10 mouse cellular contexts compared by ENCODE assay signal in the genomic region with DNA sequence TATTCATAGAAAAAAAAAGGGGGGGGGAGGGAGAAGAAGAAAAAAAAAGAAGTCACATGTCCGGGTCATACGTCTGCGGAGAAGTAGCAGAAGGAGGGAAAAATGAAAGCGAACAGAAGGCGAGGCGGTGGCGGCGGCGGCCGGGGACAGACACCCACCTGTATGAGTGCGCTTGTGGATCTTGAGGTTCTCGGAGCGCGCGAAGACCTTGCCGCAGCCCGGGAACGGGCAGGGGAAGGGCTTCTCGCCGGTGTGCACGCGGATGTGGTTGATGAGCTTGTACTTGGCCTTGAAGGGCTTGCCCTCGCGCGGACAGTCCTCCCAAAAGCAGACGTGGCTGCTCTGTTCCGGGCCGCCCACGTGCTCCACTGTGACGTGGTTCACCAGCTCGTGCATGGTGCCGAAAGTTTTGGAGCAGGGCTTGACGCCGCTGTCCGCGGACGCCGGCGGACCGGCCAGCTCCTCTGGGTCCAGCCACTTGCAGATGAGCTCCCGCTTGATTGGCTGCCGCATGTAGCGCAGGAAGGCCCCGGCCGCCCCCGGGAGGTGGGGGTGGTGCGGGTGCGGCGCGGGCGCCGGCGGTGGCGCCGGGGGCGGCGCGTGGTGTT. TPM values are rescaled to one million over a fixed set of nuclear protein-coding genes. Genes with fewer than 3 reads are reported as not detected.
DNase-seq lines count a peak whose midpoint lies in the region; ATAC-seq and TF ChIP-seq lines count a peak whose summit lies in the region.
"Not testable (repeated sequence)": the region's sequence is repeated elsewhere in the genome, so short reads cannot be mapped to it uniquely, and the experiment has no call there.
"Had no signal": no experiment of that assay in that cellular context is flagged by ENCODE, and none has a peak within 500 bp of the region (broad histone marks: within the 10 kb centered on the region; RNA-seq: fewer than 3 reads in every experiment).

No protein-coding gene starts in this region.

- peak overlapping the region; percentile 55 for H3K9ac ChIP-seq in embryonic facial prominence, embryonic 12.5 days
- 0 out of 2 replicates have a peak overlapping the region, but pooled peaks have one; percentile 19 for H3K9ac ChIP-seq in intestine, embryonic 16.5 days (ENCODE audit: low read depth, low read length)
- not testable (repeated sequence) for H3K9ac ChIP-seq in liver, adult 2 months (ENCODE audit: low read depth, low read length)
- H3K9ac ChIP-seq in midbrain, embryonic 14.5 days (replicated peaks; ENCODE audit: low read length): peak overlapping the region; percentile 77

- TF ChIP-seq CTCF in brain, embryonic 14.5 days (IDR thresholded peaks at IDR 0.05; ENCODE audit: borderline replicate concordance, extremely low read depth, insufficient read depth, insufficient read length); liver, adult 2 months (IDR thresholded peaks at IDR 0.05; ENCODE audit: low read depth, low read length); small intestine, adult 2 months (IDR thresholded peaks at IDR 0.05; ENCODE audit: extremely low read depth, insufficient read length, insufficient replicate concordance, low read depth, low read length): not testable (repeated sequence)

- under 1% methylated on average over 57 of the region's 58 CpGs for WGBS in embryonic facial prominence, embryonic 12.5 days
- 0% methylated on average over 57 of the region's 58 CpGs for WGBS in heart, embryonic 10.5 days
- WGBS in intestine, embryonic 16.5 days: under 1% methylated on average over 58 of the region's 58 CpGs
- 1% methylated on average over 58 of the region's 58 CpGs for WGBS in liver, adult 2 months
- WGBS in midbrain, embryonic 14.5 days: under 1% methylated on average over 49 of the region's 58 CpGs
- WGBS in small intestine, adult 2 months: under 1% methylated on average over 53 of the region's 58 CpGs

- not testable (repeated sequence) for H3K79me2 ChIP-seq in liver, adult 2 months (ENCODE audit: control insufficient read depth, insufficient read depth, low read length)

- not testable (repeated sequence) for H3K36me3 ChIP-seq in embryonic facial prominence, embryonic 12.5 days; heart, embryonic 10.5 days; intestine, embryonic 16.5 days (ENCODE audit: control insufficient read depth, insufficient read depth, low read length); liver, adult 2 months (ENCODE audit: control insufficient read depth, insufficient read depth, low read length); midbrain, embryonic 14.5 days (ENCODE audit: control insufficient read depth, insufficient read depth, low read length); small intestine, adult 2 months (ENCODE audit: control insufficient read depth, insufficient read depth, low read length)

- peak overlapping the region; percentile 79 for H3K27ac ChIP-seq in embryonic facial prominence, embryonic 12.5 days
- 0 out of 2 replicates have a peak overlapping the region, but pooled peaks have one; percentile 47 for H3K27ac ChIP-seq in heart, embryonic 10.5 days
- not testable (repeated sequence) for H3K27ac ChIP-seq in intestine, embryonic 16.5 days (ENCODE audit: low read length); liver, adult 2 months (replicated peaks; ENCODE audit: insufficient read depth, low read depth, low read length); small intestine, adult 2 months (ENCODE audit: insufficient read depth, low read depth, low read length)
- peak overlapping the region; percentile 89 for H3K27ac ChIP-seq in midbrain, embryonic 14.5 days (replicated peaks; ENCODE audit: low read depth, low read length)

- H3K9me3 ChIP-seq in embryonic facial prominence, embryonic 12.5 days; heart, embryonic 10.5 days; intestine, embryonic 16.5 days (ENCODE audit: control insufficient read depth, low read length); midbrain, embryonic 14.5 days (ENCODE audit: control insufficient read depth, low read length): not testable (repeated sequence)

- not testable (repeated sequence) for TF ChIP-seq POLR2A in brain, embryonic 14.5 days (IDR thresholded peaks at IDR 0.05; ENCODE audit: borderline replicate concordance, extremely low read depth, insufficient read depth, insufficient read length, poor library complexity, severe bottlenecking); liver, adult 2 months (IDR thresholded peaks at IDR 0.05; ENCODE audit: extremely low read depth, insufficient read depth, low read length); small intestine, adult 2 months (IDR thresholded peaks at IDR 0.05; ENCODE audit: low read depth, low read length)

- H3K4me2 ChIP-seq in embryonic facial prominence, embryonic 12.5 days (replicated peaks): peak overlapping the region; percentile 77
- peak overlapping the region; percentile 94 for H3K4me2 ChIP-seq in intestine, embryonic 16.5 days (ENCODE audit: low read depth, low read length)
- H3K4me2 ChIP-seq in midbrain, embryonic 14.5 days (ENCODE audit: low read length): peak overlapping the region; percentile 67

- peak; percentile 47 for DNase-seq in CD4-positive, CD25-positive, alpha-beta regulatory T cell, adult 2 months (ENCODE audit: low read depth, low spot score)
- peak; percentile 74 for DNase-seq in brain, embryonic 14.5 days (ENCODE audit: low read depth)
- DNase-seq in heart, embryonic 10.5 days (ENCODE audit: low spot score): not testable (repeated sequence)
- DNase-seq in liver, adult 2 months (ENCODE audit: extremely low read depth, low read depth, low spot score): peak; percentile 58
- peak; percentile 45 for DNase-seq in midbrain, embryonic 14.5 days

- peaks cover 16% of the 10 kb centered on the region for H3K4me1 ChIP-seq in embryonic facial prominence, embryonic 12.5 days
- H3K4me1 ChIP-seq in heart, embryonic 10.5 days: peaks cover 25% of the 10 kb centered on the region
- H3K4me1 ChIP-seq in intestine, embryonic 16.5 days (ENCODE audit: control insufficient read depth, insufficient read depth, low read length): peaks cover 17% of the 10 kb centered on the region
- H3K4me1 ChIP-seq in liver, adult 2 months (ENCODE audit: control insufficient read depth, insufficient read depth, low read length); midbrain, embryonic 14.5 days (ENCODE audit: control insufficient read depth, insufficient read depth, low read length): not testable (repeated sequence)
- H3K4me1 ChIP-seq in small intestine, adult 2 months (ENCODE audit: control insufficient read depth, insufficient read depth, insufficient read length, low read length): peaks cover 12% of the 10 kb centered on the region

- peak overlapping the region; percentile 45 for H3K4me3 ChIP-seq in embryonic facial prominence, embryonic 12.5 days
- H3K4me3 ChIP-seq in heart, embryonic 10.5 days: peak overlapping the region; percentile 71
- H3K4me3 ChIP-seq in intestine, embryonic 16.5 days (ENCODE audit: low read length): peak overlapping the region; percentile 55
- H3K4me3 ChIP-seq in liver, adult 2 months (ENCODE audit: insufficient read depth, low read depth, low read length): peak overlapping the region; percentile 32; the same call in 1 of the 2 replicates
- peak overlapping the region; percentile 50 for H3K4me3 ChIP-seq in midbrain, embryonic 14.5 days (replicated peaks; ENCODE audit: low read depth, low read length)
- H3K4me3 ChIP-seq in small intestine, adult 2 months (ENCODE audit: low read depth, low read length): peak overlapping the region; percentile 59

- peaks cover 82% of the 10 kb centered on the region for H3K27me3 ChIP-seq in embryonic facial prominence, embryonic 12.5 days
- H3K27me3 ChIP-seq in heart, embryonic 10.5 days (ENCODE audit: insufficient read depth, poor library complexity, severe bottlenecking): peaks cover 90% of the 10 kb centered on the region
- peaks cover 82% of the 10 kb centered on the region for H3K27me3 ChIP-seq in intestine, embryonic 16.5 days (replicated peaks; ENCODE audit: control insufficient read depth, insufficient read depth, low read length)
- H3K27me3 ChIP-seq in liver, adult 2 months (ENCODE audit: control insufficient read depth, insufficient read depth, low read length): peaks cover 21% of the 10 kb centered on the region
- peaks cover 73% of the 10 kb centered on the region for H3K27me3 ChIP-seq in midbrain, embryonic 14.5 days (ENCODE audit: control insufficient read depth, insufficient read depth, low read length)
- H3K27me3 ChIP-seq in small intestine, adult 2 months (ENCODE audit: control insufficient read depth, insufficient read depth, low read length): peaks cover 65% of the 10 kb centered on the region

- 0 out of 2 replicates have a peak, but pooled peaks have one; percentile 17 for ATAC-seq in embryonic facial prominence, embryonic 12.5 days (ENCODE audit: insufficient number of reproducible peaks, insufficient read depth, low FRiP score, low TSS enrichment)
- ATAC-seq in intestine, embryonic 16.5 days: peak; percentile 69
- peak; percentile 14 for ATAC-seq in midbrain, embryonic 14.5 days (ENCODE audit: low FRiP score, low TSS enrichment)

RNA-seq across cellular contexts. Expression of a gene that starts 1.6 kb away (rescaled TPM):
- polyA plus RNA-seq in brain, embryonic 14.5 days (2012; rRNA removed): 10.4 and 18.6 TPM in 2 replicates
- polyA plus RNA-seq in embryonic facial prominence, embryonic 12.5 days (2016; fragmentation: Nextera tagmentation; extraction: Ambion mirVana): 4.8 and 5.4 TPM in 2 replicates
- polyA plus RNA-seq in heart, embryonic 10.5 days (2016; fragmentation: Nextera tagmentation; extraction: Ambion mirVana): 0.04 and 0.30 TPM in 2 replicates
- not detected in 2 replicates for polyA plus RNA-seq in intestine, embryonic 16.5 days (2015; fragmentation: Nextera tagmentation; extraction: Ambion mirVana)
- total RNA-seq in liver, adult 2 months (2014; rRNA removed): not detected in 2 replicates
- not detected in 2 replicates for polyA plus RNA-seq in liver, adult 2 months (2012; rRNA removed)
- 9.9 and 14.9 TPM in 2 replicates for polyA plus RNA-seq in midbrain, embryonic 14.5 days (2014; fragmentation: Nextera tagmentation; extraction: Ambion mirVana)
- polyA plus RNA-seq in small intestine, adult 2 months (2012; rRNA removed): not detected in 2 replicates
- total RNA-seq: heart, postnatal 36 days had no signal

RNA-seq across cellular contexts. Expression of a gene that starts 11.4 kb away (rescaled TPM):
- polyA plus RNA-seq in brain, embryonic 14.5 days (2012; rRNA removed): 51.8 and 66.8 TPM in 2 replicates
- 3.7 and 4.9 TPM in 2 replicates for polyA plus RNA-seq in embryonic facial prominence, embryonic 12.5 days (2016; fragmentation: Nextera tagmentation; extraction: Ambion mirVana)
- polyA plus RNA-seq in heart, embryonic 10.5 days (2016; fragmentation: Nextera tagmentation; extraction: Ambion mirVana): 0.11 TPM in 1 of 2 replicates, not detected in the other
- polyA plus RNA-seq in intestine, embryonic 16.5 days (2015; fragmentation: Nextera tagmentation; extraction: Ambion mirVana): not detected in 2 replicates
- total RNA-seq in liver, adult 2 months (2014; rRNA removed): not detected in 2 replicates
- not detected in 2 replicates for polyA plus RNA-seq in liver, adult 2 months (2012; rRNA removed)
- 10.3 and 10.8 TPM in 2 replicates for polyA plus RNA-seq in midbrain, embryonic 14.5 days (2014; fragmentation: Nextera tagmentation; extraction: Ambion mirVana)
- not detected in 2 replicates for polyA plus RNA-seq in small intestine, adult 2 months (2012; rRNA removed)
- total RNA-seq: heart, postnatal 36 days had no signal

RNA-seq across cellular contexts. Expression of a gene that starts 12.9 kb away (rescaled TPM):
- polyA plus RNA-seq in brain, embryonic 14.5 days (2012; rRNA removed): 0.16 and 0.52 TPM in 2 replicates
- 0.38 and 0.47 TPM in 2 replicates for polyA plus RNA-seq in embryonic facial prominence, embryonic 12.5 days (2016; fragmentation: Nextera tagmentation; extraction: Ambion mirVana)
- not detected in 2 replicates for polyA plus RNA-seq in heart, embryonic 10.5 days (2016; fragmentation: Nextera tagmentation; extraction: Ambion mirVana)
- polyA plus RNA-seq in intestine, embryonic 16.5 days (2015; fragmentation: Nextera tagmentation; extraction: Ambion mirVana): not detected in 2 replicates
- total RNA-seq in liver, adult 2 months (2014; rRNA removed): not detected in 2 replicates
- not detected in 2 replicates for polyA plus RNA-seq in liver, adult 2 months (2012; rRNA removed)
- polyA plus RNA-seq in midbrain, embryonic 14.5 days (2014; fragmentation: Nextera tagmentation; extraction: Ambion mirVana): 0.70 and 0.75 TPM in 2 replicates
- not detected in 2 replicates for polyA plus RNA-seq in small intestine, adult 2 months (2012; rRNA removed)
- total RNA-seq: heart, postnatal 36 days had no signal

RNA-seq across cellular contexts. Expression of a gene that starts 26.5 kb away (rescaled TPM):
- 0.16 and 0.25 TPM in 2 replicates for polyA plus RNA-seq in brain, embryonic 14.5 days (2012; rRNA removed)
- polyA plus RNA-seq in embryonic facial prominence, embryonic 12.5 days (2016; fragmentation: Nextera tagmentation; extraction: Ambion mirVana): not detected in 2 replicates
- polyA plus RNA-seq in heart, embryonic 10.5 days (2016; fragmentation: Nextera tagmentation; extraction: Ambion mirVana): not detected in 2 replicates
- polyA plus RNA-seq in intestine, embryonic 16.5 days (2015; fragmentation: Nextera tagmentation; extraction: Ambion mirVana): not detected in 2 replicates
- not detected in 2 replicates for total RNA-seq in liver, adult 2 months (2014; rRNA removed)
- not detected in 2 replicates for polyA plus RNA-seq in liver, adult 2 months (2012; rRNA removed)
- polyA plus RNA-seq in midbrain, embryonic 14.5 days (2014; fragmentation: Nextera tagmentation; extraction: Ambion mirVana): 0.38 and 0.72 TPM in 2 replicates
- not detected in 2 replicates for polyA plus RNA-seq in small intestine, adult 2 months (2012; rRNA removed)
- total RNA-seq: heart, postnatal 36 days; left cerebral cortex, postnatal 25 days had no signal

Comparison
In these comparisons a context has a peak if more than half of its experiments do, and no peak if none do; other contexts are left out.
1. ATAC-seq: peak in every context shown above with its lines; median percentile 69 in intestine, embryonic 16.5 days; 17 in embryonic facial prominence, embryonic 12.5 days; 14 in midbrain, embryonic 14.5 days.